Mouse (Mus musculus): Measurements from ENCODE around the gene Coil.
A peak's percentile ranks its signal among the peaks of the same experiment; 100 is the strongest.
"Not testable (repeated sequence)": the region's sequence is repeated elsewhere in the genome, so short reads cannot be mapped to it uniquely, and the experiment has no call there.

The Coil gene

DNA sequence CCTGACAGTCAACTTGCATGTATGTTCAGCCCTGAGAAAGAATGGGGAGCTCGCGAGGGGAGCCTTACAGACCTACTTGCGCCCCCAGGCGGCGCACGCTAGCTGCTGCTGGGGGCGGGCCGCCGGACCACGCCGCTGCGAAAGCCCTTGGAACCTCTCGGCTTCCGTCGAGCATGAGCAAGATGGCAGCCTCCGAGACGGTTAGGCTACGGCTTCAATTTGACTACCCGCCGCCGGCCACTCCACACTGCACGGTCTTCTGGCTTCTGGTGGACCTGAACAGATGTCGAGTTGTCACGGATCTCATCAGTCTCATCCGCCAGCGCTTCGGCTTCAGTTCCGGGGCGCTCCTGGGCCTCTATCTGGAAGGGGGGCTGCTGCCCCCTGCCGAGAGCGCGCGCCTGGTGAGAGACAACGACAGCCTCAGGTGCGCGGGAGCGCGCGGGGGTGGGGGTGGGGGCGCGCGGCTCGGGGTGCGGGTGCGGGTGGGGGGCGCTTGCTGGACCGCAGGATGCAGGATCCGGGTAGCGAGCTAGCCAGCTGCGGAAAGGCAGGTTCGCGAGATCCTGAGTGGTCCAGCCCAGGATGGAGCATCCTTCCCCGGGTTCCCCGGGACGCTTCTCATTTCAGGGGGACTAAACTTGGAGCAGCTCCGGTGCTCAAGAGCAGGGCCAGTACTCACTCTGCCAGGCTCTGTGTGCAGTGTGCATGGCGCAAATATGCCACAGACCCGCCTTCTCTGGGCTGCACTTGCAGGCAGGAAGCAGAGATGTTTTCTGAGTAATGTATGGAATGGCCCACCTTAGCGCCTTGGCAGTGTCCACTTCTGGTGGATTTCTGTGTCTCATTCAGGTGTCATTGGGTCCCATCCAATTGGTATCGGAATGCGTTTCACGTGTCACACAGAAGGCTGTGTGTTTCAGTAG, 4.0 kb downstream of the Coil start:
- peak; percentile 97 for DNase-seq (ENCODE audit: low read depth, low spot score)

DNA sequence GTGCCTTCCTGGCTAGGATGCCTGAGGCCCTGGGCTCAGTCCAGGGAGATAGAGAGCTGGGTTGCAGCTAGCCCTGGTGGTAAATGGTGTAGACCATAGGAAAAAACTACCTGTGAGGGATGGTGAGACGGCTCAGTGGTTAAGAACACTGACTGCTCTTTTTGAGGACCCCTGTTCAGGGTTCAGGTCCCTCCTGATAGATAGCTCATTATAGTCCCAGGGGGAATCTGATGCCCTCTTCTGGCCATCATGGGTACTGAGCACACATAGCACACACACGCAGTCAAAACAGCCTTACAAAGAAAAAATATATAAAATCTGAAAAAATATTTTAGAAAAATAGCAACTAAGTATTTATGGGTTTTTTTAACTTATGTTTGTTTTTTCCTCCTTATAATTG, 6.3 kb downstream of the Coil start:
- DNase-seq (ENCODE audit: low read depth, low spot score): no peak

DNA sequence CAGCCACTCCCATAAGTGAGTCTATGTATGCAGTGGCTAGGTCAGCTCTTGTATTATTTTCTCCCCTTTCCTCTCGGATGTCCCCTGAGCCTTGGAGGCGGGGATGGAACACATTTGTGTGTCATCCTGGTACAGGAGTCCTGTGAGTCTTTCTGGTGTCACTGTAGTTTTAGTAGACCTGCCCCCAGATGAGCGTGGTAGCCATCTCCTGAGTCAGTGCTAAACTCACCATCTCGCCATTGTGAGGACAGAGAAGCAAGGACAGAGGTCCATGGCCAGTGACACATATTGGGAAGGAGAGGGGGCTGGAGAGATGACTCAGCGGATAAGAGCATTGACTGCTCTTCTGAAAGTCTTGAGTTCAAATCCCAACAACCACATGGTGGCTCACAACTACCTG, 7.1 kb downstream of the Coil start:
- no peak for DNase-seq (ENCODE audit: low read depth, low spot score)

DNA sequence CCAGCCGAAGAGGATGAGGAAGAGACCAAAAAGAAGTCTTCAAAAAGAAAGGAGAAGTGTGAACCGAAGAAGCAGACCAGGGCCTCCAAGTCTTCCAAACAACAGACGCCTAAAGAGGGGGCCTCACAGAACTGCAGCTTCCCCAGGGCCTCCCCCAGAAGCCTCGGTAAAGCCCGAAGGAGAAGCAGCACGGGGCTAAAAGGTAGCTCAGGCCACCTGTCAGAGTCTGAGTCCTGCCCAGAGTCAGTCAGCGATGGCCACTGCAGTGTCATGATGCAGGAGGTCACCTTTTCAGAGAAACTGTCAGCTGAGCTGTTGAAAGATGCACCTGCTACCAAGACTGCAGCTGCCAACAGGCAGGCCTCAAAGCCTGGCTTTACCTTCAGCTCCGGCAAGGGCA, 11.3 kb downstream of the Coil start:
- no peak for DNase-seq (ENCODE audit: low read depth, low spot score)

DNA sequence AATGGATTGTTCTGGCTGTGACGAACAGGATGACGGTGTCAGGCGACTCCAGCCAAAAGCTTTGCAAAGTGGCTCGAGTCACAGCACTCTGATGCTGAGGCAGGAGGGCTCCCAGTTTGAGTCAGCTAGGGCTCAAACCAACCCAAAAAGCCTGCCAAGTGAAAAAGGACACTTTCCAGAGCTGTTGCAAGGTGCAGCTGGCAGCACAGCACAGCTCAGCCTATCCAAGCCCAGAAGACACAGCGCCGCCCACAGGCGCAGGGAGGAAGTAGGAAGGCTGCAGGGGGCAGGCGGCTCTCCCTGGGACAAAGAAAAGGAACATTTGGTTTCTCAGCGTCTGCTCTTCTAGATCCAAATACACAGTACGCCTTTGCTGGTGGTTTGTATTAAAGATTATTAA, 16.6 kb downstream of the Coil start:
- DNase-seq (ENCODE audit: low read depth, low spot score): no peak

DNA sequence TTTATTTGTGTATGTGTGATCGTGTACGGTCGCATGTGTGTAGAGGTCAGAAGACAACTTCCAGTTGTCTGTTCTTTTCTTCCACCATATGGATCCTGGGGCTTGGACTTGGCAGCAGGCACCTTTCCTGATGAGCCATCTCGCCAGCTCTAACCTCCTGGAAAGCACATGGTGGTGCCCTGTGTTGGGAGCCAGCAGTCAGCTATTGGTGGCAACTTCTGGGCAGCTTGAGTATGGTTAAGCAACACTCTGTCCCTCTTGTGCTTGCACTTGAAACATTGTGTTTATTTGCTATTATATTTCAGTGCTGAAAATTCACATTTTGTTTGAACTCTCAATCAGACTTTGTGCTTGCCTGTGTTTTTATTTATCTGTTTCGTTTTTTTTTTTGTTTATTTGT, 18.9 kb downstream of the Coil start:
- no peak for DNase-seq (ENCODE audit: low read depth, low spot score)

DNA sequence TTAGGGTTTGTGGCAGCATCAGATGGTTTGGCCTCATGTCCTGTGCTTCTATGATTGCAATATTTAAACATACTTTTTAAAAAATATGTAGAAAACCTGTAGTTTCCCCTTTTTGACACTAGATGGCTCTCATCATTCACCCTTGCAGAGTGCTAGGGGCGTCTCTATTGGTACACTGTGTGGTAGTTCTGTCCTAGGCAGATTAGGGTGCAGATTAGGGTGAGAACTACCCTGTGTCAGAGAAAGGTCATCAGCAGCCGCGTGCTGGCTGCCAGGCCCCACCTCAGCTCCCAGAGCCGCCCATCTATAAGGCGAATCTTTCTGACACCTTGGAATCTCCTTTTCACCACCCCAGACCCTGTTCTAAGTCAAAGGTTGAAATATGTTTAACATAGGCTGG, 19.5 kb downstream of the Coil start:
- DNase-seq (ENCODE audit: low read depth, low spot score): no peak

DNA sequence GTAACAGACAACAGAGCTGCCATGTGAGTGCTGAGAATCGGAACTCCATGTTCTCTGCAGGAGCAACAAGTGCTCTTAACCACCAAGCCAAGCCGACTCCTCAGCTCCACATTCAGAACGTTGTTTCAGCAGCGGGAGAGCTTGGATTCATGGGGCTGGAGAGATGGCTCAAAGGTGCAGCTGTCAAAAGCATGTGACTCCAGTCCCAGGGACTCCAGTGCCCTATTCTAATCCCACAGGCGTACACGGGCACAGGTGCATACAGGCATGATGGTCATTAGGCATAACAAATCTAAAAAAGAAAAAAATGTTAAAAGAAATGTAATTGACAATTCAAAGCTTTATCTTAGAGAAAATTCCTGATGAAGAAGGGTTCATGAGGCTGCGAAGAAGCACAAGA, 23.1 kb downstream of the Coil start:
- no peak for DNase-seq (ENCODE audit: low read depth, low spot score)

DNA sequence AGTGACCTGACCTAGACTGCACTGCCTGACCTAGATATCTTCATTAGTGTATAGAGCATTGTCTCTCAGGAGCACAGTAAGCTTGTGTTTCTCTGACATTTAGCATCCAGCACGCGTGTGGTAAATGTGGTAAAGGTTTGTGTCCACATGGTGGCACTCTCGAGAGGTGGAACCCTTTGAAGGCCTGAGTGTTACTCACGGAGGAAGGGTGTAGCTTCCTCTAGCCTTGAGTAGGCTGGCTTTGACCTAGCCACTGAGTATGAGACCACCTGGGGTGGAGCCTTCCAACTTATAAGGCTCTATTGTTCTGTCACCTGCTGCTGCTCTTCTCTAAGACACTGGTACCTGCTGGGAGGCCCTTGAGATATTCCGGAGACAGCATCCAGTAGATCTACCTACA, 23.6 kb downstream of the Coil start:
- peak; percentile 97 for DNase-seq (ENCODE audit: low read depth, low spot score)

DNA sequence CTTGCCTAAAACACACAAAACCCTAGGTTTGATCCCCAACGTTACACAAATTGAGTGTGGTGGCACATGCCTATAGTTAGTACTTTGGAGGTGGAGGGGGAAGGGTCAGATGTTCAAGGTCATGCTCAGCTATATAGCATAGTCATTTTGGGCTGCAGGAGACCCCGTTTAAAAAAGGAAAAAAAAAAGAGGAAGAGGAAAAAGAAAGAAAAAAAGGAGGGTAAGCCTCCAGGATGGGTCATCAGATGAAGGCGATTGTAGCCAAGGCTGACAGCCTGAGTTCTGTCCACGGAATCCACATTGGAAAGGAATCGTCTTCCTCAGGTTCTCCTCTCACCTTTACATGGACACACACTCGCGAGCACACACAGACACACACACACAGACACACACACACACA, 24.4 kb downstream of the Coil start:
- no peak for DNase-seq (ENCODE audit: low read depth, low spot score)

DNA sequence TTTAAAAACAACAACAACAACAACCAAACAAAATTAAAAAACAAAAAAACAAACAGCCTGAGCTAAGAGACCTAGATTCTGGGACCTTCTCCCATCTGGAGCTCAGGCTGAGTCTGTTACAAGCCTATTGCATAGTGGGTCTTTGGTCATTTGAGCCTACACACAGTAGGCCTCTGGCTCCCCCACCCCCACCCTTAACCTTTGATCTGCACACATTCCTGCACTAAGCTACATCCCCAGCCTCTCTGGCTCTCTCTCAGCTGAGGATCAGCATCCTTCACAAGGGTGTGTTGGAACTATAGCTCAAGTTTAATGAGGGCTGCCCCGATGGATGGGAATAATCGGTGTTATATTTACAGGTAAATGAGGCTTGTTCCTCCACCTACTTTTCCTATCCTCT, 25.6 kb downstream of the Coil start:
- DNase-seq (ENCODE audit: low read depth, low spot score): no peak

DNA sequence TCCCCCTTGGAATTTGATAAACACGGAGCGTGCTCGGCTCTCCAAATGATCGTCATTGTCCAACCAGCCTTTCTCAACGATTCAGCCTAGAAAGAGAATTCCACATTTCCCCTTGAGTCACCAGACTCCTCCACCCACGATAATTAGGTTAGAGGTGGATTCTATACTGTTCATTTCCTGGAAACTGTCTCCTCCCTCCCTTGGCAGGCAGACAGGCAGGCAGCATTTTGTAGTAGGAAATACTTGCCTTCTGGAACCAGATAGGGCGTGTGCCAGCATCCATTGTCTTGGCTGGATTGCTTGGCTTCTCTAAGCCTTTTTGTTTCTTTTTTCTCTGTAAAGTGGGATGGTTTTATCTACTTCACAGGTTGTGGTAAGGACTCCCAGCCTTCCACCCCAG, 26.4 kb downstream of the Coil start:
- DNase-seq (ENCODE audit: low read depth, low spot score): no peak

DNA sequence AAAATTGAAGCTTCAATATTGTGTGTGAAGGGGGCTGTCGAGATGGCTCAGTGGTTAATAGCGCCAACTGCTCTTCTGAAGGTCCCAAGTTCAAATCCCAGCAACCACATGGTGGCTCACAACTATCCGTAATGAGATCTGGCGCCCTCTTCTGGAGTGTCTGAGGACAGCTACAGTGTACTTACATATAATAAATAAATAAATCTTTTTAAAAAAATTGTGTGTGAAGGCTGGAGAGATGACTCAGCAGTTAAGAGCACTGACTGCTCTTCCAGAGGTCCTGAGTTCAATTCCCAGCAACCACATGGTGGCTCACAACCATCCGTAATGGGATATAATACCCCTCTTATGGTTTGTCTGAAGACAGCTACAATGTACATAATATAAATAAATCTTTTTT, 27.3 kb downstream of the Coil start:
- not testable (repeated sequence) for DNase-seq (ENCODE audit: low read depth, low spot score)

DNA sequence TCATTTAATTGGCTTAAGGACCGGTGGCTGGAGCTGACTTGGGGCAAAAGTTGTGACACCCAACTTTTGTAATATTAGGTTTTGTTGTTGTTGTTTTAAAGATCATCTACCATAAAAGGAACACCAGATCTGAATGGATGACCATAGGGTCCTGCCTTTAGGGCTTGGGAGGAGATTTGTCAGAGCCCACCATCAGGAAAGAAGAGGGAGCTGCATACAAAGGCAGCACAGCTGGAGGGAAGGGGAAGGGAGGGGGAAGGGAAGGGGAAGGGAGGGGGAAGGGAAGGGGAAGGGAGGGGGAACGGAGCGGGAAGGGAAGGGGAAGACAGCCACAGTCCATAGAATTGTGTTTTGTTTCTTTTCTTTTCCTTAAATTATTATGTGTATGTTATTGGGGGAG, 28.4 kb downstream of the Coil start:
- no peak for DNase-seq (ENCODE audit: low read depth, low spot score)

DNA sequence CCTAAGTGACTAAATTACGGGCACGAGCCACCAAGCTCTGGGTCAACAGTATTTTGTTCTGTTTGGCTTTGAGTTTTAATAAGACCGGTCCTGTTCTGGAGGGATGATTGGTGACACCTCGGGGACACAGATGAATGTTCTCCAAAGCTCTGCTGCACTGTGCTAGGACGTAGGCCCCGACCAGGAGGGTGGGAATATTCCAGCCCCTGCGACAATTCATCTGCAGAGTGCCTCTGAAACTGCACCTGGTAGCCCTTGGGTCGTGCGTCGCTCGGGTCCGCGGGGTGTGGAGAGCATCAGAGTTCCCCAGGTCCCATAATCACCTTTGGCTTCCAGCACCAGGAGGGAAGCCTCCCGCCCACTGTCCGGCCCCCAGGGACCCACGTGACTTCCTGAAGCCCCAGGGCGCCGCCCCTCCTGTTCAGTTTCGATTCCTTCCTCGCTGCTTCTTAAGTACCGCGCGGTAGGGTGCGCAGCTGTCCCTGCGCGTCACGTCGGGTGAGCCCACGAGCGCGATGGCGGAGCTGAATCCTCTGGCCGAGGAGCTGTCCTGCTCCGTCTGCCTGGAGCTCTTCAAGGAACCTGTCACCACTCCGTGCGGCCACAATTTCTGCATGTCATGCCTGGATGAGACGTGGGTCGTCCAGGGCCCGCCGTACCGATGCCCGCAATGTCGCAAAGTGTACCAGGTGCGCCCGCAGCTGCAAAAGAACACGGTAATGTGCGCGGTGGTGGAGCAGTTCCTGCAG, 29.1 kb downstream of the Coil start, which contains the start of gene Trim25:
Gene Trim25 (plus strand): TSS at position 403 of the 749 bp plus-strand sequence.
- peak; percentile 90 for DNase-seq (ENCODE audit: low read depth, low spot score)

DNA sequence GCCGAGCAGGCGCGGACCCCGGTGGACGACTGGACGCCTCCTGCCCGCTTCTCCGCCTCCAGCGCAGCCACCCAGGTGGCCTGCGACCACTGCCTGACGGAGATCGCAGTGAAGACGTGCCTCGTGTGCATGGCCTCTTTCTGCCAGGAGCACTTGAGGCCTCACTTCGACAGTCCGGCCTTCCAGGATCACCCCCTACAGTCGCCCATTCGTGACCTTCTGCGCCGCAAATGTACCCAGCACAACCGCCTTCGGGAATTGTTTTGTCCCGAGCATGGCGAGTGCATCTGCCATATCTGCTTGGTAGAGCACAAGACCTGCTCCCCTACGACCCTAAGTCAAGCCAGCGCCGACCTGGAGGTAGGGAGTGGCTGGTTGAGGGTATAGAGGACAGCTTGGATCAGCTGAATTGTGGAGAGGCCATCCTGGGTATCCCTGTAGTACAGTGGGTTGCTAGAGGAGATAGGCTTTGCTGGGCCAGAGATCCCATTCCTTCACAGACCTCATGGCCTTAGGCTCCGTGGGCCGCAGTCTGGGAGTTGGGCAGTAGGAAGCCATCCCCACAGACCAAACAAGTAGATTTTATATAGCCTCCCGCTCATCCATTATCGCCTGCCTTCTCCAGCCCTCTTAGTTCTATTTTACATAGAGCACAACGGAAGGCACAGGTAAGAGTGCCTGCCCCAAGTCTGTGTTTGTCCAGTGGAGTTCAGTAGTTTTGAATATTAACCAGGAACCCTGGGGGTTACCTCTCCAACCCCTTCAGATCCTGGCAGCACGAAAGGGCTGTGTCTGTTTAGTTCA, 29.9 kb downstream of the Coil start:
- no peak for DNase-seq (ENCODE audit: low read depth, low spot score)

DNA sequence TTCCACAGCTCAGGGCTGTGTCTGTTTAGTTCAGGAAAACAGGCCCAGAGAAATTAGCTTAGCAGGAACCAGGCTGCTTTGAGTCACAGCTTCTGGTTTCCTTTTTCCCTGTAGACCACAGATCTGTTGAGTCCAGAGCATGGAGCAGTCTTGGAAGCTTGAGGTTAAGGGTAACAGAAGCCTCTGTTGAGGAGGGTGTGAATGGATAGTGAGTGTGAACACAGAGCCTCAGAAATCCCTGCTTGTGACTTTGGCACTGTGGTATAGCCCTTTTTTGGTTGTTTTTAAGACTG, 30.4 kb downstream of the Coil start:
- no peak for DNase-seq (ENCODE audit: low read depth, low spot score)

DNA sequence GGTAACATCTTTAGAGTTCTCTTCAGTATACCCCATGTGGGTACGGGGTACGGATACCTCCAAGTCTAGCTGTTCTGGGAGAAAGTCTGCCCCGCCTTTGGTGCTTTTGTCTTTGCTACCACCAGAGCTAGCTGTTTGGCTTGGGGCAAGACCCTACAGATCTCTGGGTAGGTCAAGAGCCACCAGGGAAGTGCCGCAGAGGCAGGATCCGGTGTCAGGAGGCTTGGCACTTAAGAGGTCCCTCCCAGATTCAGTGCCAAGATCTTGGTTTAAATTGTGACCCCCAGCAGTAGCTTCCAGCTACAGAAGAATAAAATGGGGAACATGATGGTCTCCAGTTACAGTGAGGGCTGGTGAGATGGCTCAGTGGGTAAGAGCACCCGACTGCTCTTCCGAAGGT, 31.5 kb downstream of the Coil start:
- DNase-seq (ENCODE audit: low read depth, low spot score): no peak

DNA sequence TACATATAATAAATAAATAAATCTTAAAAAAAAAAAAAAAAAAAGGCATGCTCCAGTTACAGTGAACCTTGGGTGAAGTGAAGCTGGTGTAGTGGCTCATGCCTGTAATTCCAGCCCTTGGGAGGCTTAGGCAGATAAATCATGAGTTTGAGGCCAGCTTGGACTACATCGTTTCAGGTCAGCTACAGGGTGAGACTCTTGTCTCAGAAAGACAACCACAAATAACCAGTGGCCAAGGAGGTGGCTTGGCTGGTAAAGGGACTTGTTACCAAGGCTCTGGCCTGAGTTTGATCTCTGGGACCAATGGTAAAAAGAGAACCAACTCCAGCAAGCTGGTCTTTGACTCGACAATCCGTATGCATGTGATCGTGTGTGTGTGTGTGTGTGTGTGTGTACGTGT, 32.0 kb downstream of the Coil start:
- DNase-seq (ENCODE audit: low read depth, low spot score): no peak

DNA sequence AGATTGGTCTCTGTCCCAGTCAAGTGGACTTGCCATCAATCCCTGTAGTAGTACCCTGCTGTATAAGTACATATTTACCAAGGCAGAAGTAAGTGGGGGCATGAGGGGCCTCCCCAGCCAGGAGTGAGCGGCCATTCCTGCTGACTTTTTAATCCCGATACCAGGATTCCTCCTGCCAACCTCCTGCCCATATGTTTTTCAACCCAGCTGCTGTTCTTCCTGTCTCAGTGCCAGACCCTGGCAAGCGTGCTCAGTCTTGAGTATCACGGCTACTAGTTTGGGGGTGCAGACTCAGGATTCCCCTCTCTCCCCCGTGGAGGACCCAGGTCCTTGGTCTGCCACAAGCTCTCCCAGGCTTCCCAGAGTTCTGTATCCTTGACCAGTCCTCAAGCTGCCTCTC, 32.6 kb downstream of the Coil start:
- DNase-seq (ENCODE audit: low read depth, low spot score): no peak

DNA sequence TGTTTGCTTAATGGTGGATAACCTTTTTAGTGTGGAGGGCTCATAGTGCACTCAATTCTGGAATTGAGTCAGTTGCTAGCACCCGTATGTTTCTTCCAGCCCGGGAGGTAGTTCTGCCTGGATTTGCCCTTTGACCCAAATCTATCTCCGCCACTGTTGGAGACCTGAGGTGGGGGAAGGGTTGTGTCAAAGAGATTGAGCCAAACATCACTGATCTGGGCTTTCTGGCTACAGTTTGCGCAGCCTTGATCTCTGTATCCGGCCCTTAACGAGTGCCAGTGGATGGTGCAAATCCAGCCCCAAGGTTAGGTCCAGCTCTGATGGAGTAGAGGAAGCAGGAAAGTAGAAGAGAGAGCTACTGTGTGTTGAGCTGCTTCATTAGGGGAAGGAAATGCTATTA, 33.0 kb downstream of the Coil start:
- DNase-seq (ENCODE audit: low read depth, low spot score): no peak

DNA sequence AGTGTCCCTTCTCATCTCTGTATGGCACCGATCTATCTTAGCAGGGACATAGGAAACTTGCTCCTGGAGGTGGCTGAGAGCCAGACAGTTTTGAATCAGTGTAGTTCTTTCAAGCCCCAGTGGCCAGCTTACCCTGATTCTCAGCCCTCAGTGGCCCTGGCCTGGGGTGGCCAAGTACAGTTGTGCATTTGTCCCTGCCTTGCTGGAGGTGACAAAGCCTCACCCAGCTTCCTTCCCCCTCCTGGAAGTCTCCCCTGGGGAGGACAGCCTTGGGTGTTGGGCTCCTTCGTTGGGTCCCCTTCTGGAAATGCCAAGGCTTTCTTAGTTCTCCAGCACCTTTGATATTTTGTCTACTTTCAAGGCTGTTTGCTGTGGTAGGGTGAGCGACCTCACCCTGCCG, 33.7 kb downstream of the Coil start:
- no peak for DNase-seq (ENCODE audit: low read depth, low spot score)
